ENCODE assay signal across 13 mouse cellular contexts in the genomic region with DNA sequence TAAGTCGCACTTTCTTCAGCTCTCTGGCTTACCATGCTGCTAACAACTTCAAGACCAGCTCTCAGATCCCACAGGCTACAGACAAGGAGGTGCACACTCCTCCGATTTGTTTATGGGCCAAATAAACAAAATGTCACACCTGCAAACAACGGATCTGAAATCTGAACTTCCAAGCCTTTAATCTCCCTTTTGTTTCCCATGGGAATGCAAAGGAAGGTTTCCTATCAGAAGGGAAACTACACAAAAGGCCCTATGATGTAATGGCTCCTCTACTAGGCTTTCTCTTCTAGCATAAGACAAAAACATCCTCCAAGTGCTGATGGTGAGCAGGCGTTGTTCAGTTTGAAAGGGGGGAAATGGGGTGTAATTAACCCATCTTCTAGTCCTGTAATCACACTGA. TPM values are rescaled to one million over a fixed set of nuclear protein-coding genes. Genes with fewer than 3 reads are reported as not detected.
DNase-seq lines count a peak whose midpoint lies in the region; ATAC-seq and TF ChIP-seq lines count a peak whose summit lies in the region.
"Had no signal": no experiment of that assay in that cellular context is flagged by ENCODE, and none has a peak within 500 bp of the region (broad histone marks: within the 10 kb centered on the region; RNA-seq: fewer than 3 reads in every experiment).

No protein-coding gene starts in this region.

- 33% methylated on average over 4 of the region's 4 CpGs for WGBS in intestine, embryonic 16.5 days
- WGBS in intestine, embryonic 15.5 days = 39% methylated on average over 4 of the region's 4 CpGs
- WGBS in heart, postnatal 0 days = 40% methylated on average over 4 of the region's 4 CpGs
- 22% methylated on average over 4 of the region's 4 CpGs for WGBS in kidney, embryonic 14.5 days
- WGBS in hindbrain, embryonic 14.5 days = 34% methylated on average over 4 of the region's 4 CpGs

- H3K4me1 ChIP-seq in intestine, embryonic 16.5 days (ENCODE audit: control insufficient read depth, insufficient read depth, low read length) = peaks cover 22% of the 10 kb centered on the region
- H3K4me1 ChIP-seq in intestine, embryonic 15.5 days (replicated peaks) = peaks cover 18% of the 10 kb centered on the region
- peaks cover 77% of the 10 kb centered on the region for H3K4me1 ChIP-seq in heart, postnatal 0 days (ENCODE audit: control insufficient read depth, insufficient read depth)
- H3K4me1 ChIP-seq in kidney, embryonic 14.5 days (ENCODE audit: control insufficient read depth, insufficient read depth, low read length) = peaks cover 36% of the 10 kb centered on the region
- H3K4me1 ChIP-seq in hindbrain, embryonic 14.5 days (replicated peaks; ENCODE audit: control insufficient read depth, insufficient read depth, low read length) = peaks cover 29% of the 10 kb centered on the region

- TF ChIP-seq EP300 in heart, postnatal 0 days (IDR thresholded peaks at IDR 0.05; ENCODE audit: low read depth) = no peak; the same call in 1 of the 2 replicates

- no peak for ATAC-seq in intestine, embryonic 16.5 days
- no peak for ATAC-seq in intestine, embryonic 15.5 days
- no peak for ATAC-seq in heart, postnatal 0 days (ENCODE audit: insufficient read depth, low read depth)
- no peak for ATAC-seq in kidney, embryonic 14.5 days (ENCODE audit: low FRiP score, low TSS enrichment)
- ATAC-seq in hindbrain, embryonic 14.5 days (ENCODE audit: low FRiP score) = no peak

- H3K4me2 ChIP-seq in intestine, embryonic 16.5 days (ENCODE audit: low read depth, low read length) = no peak overlapping the region
- no peak overlapping the region for H3K4me2 ChIP-seq in intestine, embryonic 15.5 days (replicated peaks)
- peak overlapping the region; percentile 17 for H3K4me2 ChIP-seq in heart, postnatal 0 days (ENCODE audit: low read depth, low read length)
- H3K4me2 ChIP-seq in kidney, embryonic 14.5 days (replicated peaks; ENCODE audit: low read depth, low read length) = no peak overlapping the region
- no peak overlapping the region for H3K4me2 ChIP-seq in hindbrain, embryonic 14.5 days (replicated peaks)

- DNase-seq in heart, adult 11 months = peak; percentile 74
- no peak for DNase-seq in heart, postnatal 25 days (ENCODE audit: low spot score)
- DNase-seq in R1 (ENCODE audit: low read depth, low spot score) = peak; percentile 13
- DNase-seq in heart, postnatal 0 days (ENCODE audit: low spot score) = no peak
- DNase-seq in hindbrain, embryonic 14.5 days (ENCODE audit: low spot score) = no peak
- DNase-seq: adrenal gland, adult 2 months; cerebellum, postnatal 10 days had no signal

- H3K27ac ChIP-seq in intestine, embryonic 16.5 days (ENCODE audit: low read length) = 0 out of 2 replicates have a peak overlapping the region, but pooled peaks have one; percentile 26
- no peak overlapping the region for H3K27ac ChIP-seq in intestine, embryonic 15.5 days
- H3K27ac ChIP-seq in heart, postnatal 0 days (ENCODE audit: low read depth) = peak overlapping the region; percentile 90
- no peak overlapping the region for H3K27ac ChIP-seq in kidney, embryonic 14.5 days (ENCODE audit: low read depth, low read length)
- no peak overlapping the region for H3K27ac ChIP-seq in hindbrain, embryonic 14.5 days
- H3K27ac ChIP-seq: kidney, postnatal 0 days; lung, embryonic 15.5 days had no signal

- no peak for TF ChIP-seq CTCF in heart, postnatal 0 days (IDR thresholded peaks at IDR 0.05; ENCODE audit: low read depth)

- H3K9me3 ChIP-seq in intestine, embryonic 16.5 days (ENCODE audit: control insufficient read depth, low read length) = no peaks in the 10 kb centered on the region
- H3K9me3 ChIP-seq in intestine, embryonic 15.5 days = no peaks in the 10 kb centered on the region
- no peaks in the 10 kb centered on the region for H3K9me3 ChIP-seq in heart, postnatal 0 days (replicated peaks; ENCODE audit: control insufficient read depth, low read length)
- H3K9me3 ChIP-seq in kidney, embryonic 14.5 days (ENCODE audit: control insufficient read depth, low read length) = no peaks in the 10 kb centered on the region
- no peaks in the 10 kb centered on the region for H3K9me3 ChIP-seq in hindbrain, embryonic 14.5 days (ENCODE audit: control insufficient read depth, low read length)
- H3K9me3 ChIP-seq: lung, embryonic 15.5 days had no signal

- no peak overlapping the region for H3K4me3 ChIP-seq in intestine, embryonic 16.5 days (ENCODE audit: low read length)
- no peak overlapping the region for H3K4me3 ChIP-seq in intestine, embryonic 15.5 days (replicated peaks)
- H3K4me3 ChIP-seq in heart, postnatal 0 days (ENCODE audit: low read depth, low read length) = no peak overlapping the region
- H3K4me3 ChIP-seq in kidney, embryonic 14.5 days (ENCODE audit: low read length) = no peak overlapping the region
- no peak overlapping the region for H3K4me3 ChIP-seq in hindbrain, embryonic 14.5 days (replicated peaks; ENCODE audit: low read length)
- H3K4me3 ChIP-seq: lung, embryonic 15.5 days had no signal

- H3K36me3 ChIP-seq in intestine, embryonic 16.5 days (ENCODE audit: control insufficient read depth, insufficient read depth, low read length) = no peaks in the 10 kb centered on the region
- H3K36me3 ChIP-seq in intestine, embryonic 15.5 days = no peaks in the 10 kb centered on the region
- H3K36me3 ChIP-seq in heart, postnatal 0 days (replicated peaks; ENCODE audit: control insufficient read depth, insufficient read depth, low read length) = no peaks in the 10 kb centered on the region
- H3K36me3 ChIP-seq in kidney, embryonic 14.5 days (ENCODE audit: control insufficient read depth, insufficient read depth, low read length) = no peaks in the 10 kb centered on the region
- H3K36me3 ChIP-seq in hindbrain, embryonic 14.5 days (replicated peaks; ENCODE audit: control insufficient read depth, insufficient read depth) = no peaks in the 10 kb centered on the region
- H3K36me3 ChIP-seq: G1E; lung, embryonic 15.5 days had no signal

- H3K27me3 ChIP-seq in intestine, embryonic 16.5 days (replicated peaks; ENCODE audit: control insufficient read depth, insufficient read depth, low read length) = no peaks in the 10 kb centered on the region
- no peaks in the 10 kb centered on the region; the same call in 1 of the 2 replicates for H3K27me3 ChIP-seq in intestine, embryonic 15.5 days (replicated peaks)
- H3K27me3 ChIP-seq in heart, postnatal 0 days (ENCODE audit: control insufficient read depth, insufficient read depth, low read length) = no peaks in the 10 kb centered on the region
- H3K27me3 ChIP-seq in kidney, embryonic 14.5 days (ENCODE audit: control insufficient read depth, insufficient read depth, low read length) = no peaks in the 10 kb centered on the region
- H3K27me3 ChIP-seq in hindbrain, embryonic 14.5 days (ENCODE audit: control insufficient read depth, insufficient read depth, low read length) = no peaks in the 10 kb centered on the region
- H3K27me3 ChIP-seq: lung, embryonic 15.5 days had no signal

- H3K9ac ChIP-seq in intestine, embryonic 16.5 days (ENCODE audit: low read depth, low read length) = no peak overlapping the region
- no peak overlapping the region for H3K9ac ChIP-seq in intestine, embryonic 15.5 days
- no peak overlapping the region for H3K9ac ChIP-seq in heart, postnatal 0 days (replicated peaks; ENCODE audit: low read depth, low read length)
- H3K9ac ChIP-seq in kidney, embryonic 14.5 days (ENCODE audit: low read depth, low read length) = no peak overlapping the region
- H3K9ac ChIP-seq in hindbrain, embryonic 14.5 days = no peak overlapping the region
- H3K9ac ChIP-seq: lung, embryonic 15.5 days had no signal

- intact Hi-C loops in heart, postnatal 25 days (cut with DNase I) = no loop called here

RNA-seq across cellular contexts. Expression of a gene that starts 37.1 kb away (rescaled TPM):
- 10 to 100 TPM; 81.3 to 83.2 TPM for total RNA-seq in heart, postnatal 25 days (2021)
- 4.5 and 5.9 TPM in 2 replicates for polyA plus RNA-seq in intestine, embryonic 16.5 days (2015; fragmentation: Nextera tagmentation; extraction: Ambion mirVana)
- 14.2 and 14.5 TPM in 2 replicates for polyA plus RNA-seq in intestine, embryonic 15.5 days (2015; fragmentation: Nextera tagmentation; extraction: Ambion mirVana)
- 81.8 and 84.5 TPM in 2 replicates for total RNA-seq in heart, postnatal 0 days (2014; rRNA removed; ENCODE audit: low replicate concordance)
- 83.9 and 93.2 TPM in 2 replicates for polyA plus RNA-seq in heart, postnatal 0 days (2015; fragmentation: Nextera tagmentation; extraction: Ambion mirVana)
- 20.7 and 30.0 TPM in 2 replicates for polyA plus RNA-seq in kidney, embryonic 14.5 days (2014; fragmentation: Nextera tagmentation; extraction: Ambion mirVana)
- polyA plus RNA-seq in hindbrain, embryonic 14.5 days (2014; fragmentation: Nextera tagmentation; extraction: Ambion mirVana) = 50.9 and 51.3 TPM in 2 replicates
- polyA plus RNA-seq: G1E had no signal

Comparison
In these comparisons a context has a peak if more than half of its experiments do, and no peak if none do; other contexts are left out.
1. DNase-seq: peak in heart, adult 11 months (single experiment) and R1 (single experiment); none in heart, postnatal 25 days (single experiment), heart, postnatal 0 days (single experiment) and hindbrain, embryonic 14.5 days (single experiment).
2. H3K27ac ChIP-seq: peak in intestine, embryonic 16.5 days (single experiment) and heart, postnatal 0 days (single experiment); none in intestine, embryonic 15.5 days (single experiment), kidney, embryonic 14.5 days (single experiment) and hindbrain, embryonic 14.5 days (single experiment).